Mouse (Mus musculus) kidney, adult 11 months (tissue): ENCODE data around the gene Glg1.
"Not testable (repeated sequence)": the region's sequence is repeated elsewhere in the genome, so short reads cannot be mapped to it uniquely, and the experiment has no call there.

Experiments used
- DNase-seq: peaks from one replicate; pipeline ENCODE4 v3.0.0; 2022

The Glg1 gene

GRCm38 (mm10) chr8:111248136-111248535 lies 10.9 kb downstream of the Glg1 start:
- no peak for DNase-seq

DNA sequence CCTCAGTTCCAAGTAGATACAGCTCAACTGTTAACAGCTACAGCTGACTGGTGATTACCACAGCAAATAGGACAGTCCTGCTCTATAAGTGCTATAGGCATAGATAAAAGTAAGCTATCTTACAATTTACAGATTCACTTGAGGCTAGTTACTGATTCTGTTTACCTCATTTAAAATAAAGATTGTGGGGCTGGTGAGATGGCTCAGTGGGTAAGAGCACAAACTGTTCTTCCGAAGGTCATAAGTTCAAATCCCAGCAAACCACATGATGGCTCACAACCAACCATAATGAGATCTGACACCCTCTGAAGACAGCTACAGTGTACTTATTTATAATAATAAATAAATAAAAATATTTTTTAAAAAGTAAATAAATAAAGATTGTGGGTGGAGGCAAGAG lies 12.2 kb downstream of the Glg1 start:
- DNase-seq: not testable (repeated sequence)

- DNase-seq: peak; percentile 41
Observed at GRCm38 (mm10) chr8:111246287-111246830, 12.7 kb downstream of the Glg1 start.

GRCm38 (mm10) chr8:111237301-111237700 lies 21.7 kb downstream of the Glg1 start:
- no peak for DNase-seq

- DNase-seq: no peak
Observed at GRCm38 (mm10) chr8:111233730-111234129, 25.3 kb downstream of the Glg1 start.

DNA sequence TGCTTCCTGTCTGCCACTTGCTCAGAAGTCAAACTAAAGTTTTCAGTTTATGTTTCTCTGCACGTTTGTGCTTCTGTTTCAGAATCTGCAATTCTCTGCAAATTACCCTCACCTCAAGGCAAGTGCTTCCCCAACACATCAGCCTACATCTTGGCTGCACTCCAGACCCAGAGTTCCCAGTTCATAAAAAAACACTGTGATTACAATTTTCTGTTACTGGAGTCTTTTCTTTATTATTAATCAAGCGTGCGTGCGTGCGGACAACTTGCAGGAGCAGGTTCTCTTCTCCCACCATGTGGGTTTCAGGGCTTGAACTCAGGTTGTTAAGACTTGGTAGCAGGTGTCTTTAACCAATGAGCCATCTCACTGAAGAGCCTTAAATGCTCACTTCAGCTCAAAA lies 34.9 kb downstream of the Glg1 start:
- no peak for DNase-seq

- no peak for DNase-seq
Observed at GRCm38 (mm10) chr8:111218107-111218506, 40.9 kb downstream of the Glg1 start.

DNA sequence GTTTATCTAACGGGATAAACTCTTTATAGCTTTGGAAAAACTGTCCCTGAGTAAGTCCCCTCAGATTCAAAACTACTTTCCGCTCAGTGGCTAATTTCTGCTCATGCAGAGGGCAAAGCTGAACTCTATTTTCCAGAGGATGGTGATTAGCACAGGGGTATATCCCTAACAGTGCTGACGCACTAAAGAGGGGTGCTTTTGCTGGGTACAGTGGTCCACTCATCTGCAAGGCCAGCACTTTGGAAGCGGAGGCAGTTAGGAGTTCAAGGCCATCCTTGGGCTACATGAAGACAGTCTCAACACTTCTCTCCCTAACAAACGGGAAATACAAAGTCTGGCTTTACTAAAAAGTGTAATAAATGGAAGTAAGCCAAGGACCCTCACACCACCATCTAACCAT lies 45.6 kb downstream of the Glg1 start:
- no peak for DNase-seq

GRCm38 (mm10) chr8:111211180-111211579 lies 47.8 kb downstream of the Glg1 start:
- DNase-seq: no peak

DNA sequence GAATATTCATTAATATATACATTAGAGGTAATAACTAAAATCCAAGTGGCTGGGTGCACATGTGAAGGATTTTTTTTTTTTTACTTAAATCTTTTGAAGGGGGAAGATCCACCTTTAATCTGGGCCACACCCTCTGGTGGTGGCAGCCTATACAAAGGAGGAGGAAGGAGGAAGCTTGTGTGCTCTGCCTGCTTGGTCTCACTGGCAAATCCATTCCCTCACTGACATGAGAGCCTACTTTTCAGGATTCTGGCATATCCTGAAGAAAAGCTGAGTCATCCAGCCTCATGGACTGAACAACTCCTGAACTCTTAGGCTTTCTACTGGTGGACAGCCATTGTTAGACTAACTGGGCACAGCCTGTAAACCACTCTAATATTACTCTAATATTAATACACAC lies 49.1 kb downstream of the Glg1 start:
- DNase-seq: no peak

GRCm38 (mm10) chr8:111206321-111206720 lies 52.7 kb downstream of the Glg1 start:
- DNase-seq: peak; percentile 26

- no peak for DNase-seq
Observed at GRCm38 (mm10) chr8:111205033-111205432, 54.0 kb downstream of the Glg1 start.

- no peak for DNase-seq
Observed at GRCm38 (mm10) chr8:111203341-111203740, 55.7 kb downstream of the Glg1 start.

DNA sequence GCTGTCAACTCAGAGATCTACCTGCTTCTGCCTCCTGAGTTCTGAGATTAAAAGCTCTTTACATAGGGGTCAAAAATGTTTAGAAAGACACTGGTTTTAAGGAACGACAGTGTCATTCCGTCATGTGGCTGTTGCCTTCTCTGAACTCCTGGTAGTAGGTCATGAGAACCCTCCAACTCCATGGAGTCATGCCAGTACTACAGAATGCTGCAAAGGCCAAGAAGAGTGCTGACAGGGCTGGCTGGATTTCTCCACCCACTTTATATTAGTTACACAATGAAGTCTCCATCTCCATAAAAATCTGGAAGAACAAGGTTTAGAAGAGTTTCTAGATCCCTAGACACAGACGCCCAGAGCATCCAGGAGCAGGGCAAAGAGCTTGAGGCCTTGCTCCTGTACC lies 61.0 kb downstream of the Glg1 start:
- DNase-seq: no peak

- DNase-seq: no peak
Observed at GRCm38 (mm10) chr8:111196181-111196580, 62.8 kb downstream of the Glg1 start.

DNA sequence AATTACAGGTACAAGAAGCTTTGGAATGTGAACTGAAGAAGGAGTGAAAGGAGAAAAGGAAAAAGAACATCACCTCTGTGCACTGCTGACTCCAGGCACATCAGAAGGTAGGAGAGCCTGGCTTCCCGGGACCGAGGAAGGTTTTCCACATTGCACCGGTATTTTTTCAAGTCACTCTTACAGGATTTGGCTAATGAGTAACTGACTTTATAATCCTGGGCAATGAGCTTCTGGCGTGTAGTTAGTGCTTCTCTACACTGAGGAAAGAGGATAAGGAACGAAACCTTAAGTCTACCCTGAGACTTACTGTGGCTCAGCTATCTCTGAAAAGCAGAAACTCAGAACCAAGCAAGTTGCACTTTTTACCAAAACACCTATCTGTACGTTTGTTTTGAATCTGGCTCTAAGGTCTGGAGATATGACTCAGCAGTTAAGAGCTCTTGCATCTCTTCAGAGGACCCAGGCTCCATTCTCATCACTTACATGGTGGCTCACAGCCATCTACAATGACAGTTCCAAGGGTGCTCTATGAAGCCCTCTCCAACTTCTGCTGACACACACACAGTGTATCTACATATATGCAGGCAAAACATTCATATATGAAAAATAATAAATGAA lies 70.3 kb downstream of the Glg1 start:
- DNase-seq: peak; percentile 37

- no peak for DNase-seq
Observed at GRCm38 (mm10) chr8:111187470-111187869, 71.5 kb downstream of the Glg1 start.

DNA sequence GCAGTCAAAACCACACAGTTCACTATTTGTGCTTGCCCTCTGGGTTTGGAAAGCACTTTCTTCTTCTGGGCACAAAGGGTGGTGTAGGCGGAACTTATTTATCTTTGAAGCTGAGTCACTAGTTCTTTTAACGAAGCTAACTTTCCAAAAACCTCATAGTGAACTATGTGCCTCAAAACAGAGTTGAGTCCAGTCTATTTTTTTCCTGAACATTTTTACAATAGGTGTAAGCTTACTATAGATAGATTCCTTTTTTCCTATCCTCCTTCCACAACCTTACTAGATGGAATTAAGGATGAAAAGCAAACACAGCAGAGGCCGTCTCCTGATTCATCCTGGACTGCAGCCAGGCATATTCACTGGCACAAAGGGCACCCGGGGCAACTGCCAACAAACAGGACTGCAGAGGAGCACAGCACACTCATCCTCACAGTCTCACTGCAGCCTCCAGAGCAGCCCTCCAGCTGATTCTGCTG lies 73.5 kb downstream of the Glg1 start:
- DNase-seq: peak; percentile 79

GRCm38 (mm10) chr8:111171661-111172060 lies 87.4 kb downstream of the Glg1 start:
- DNase-seq: peak; percentile 51

GRCm38 (mm10) chr8:111157617-111158016 lies 101.4 kb downstream of the Glg1 start:
- DNase-seq: peak; percentile 35

GRCm38 (mm10) chr8:111155721-111156436 lies 103.1 kb downstream of the Glg1 start:
- DNase-seq: no peak

GRCm38 (mm10) chr8:111145460-111146012 lies 113.5 kb downstream of the Glg1 start:
- peak; percentile 90 for DNase-seq

GRCm38 (mm10) chr8:111144901-111145459 lies 114.0 kb downstream of the Glg1 start:
- peak; percentile 35 for DNase-seq

GRCm38 (mm10) chr8:111142521-111142920 lies 116.5 kb downstream of the Glg1 start:
- DNase-seq: no peak
